Mouse (Mus musculus): ENCODE results near the gene Khsrp. TPM values are rescaled to one million over a fixed set of nuclear protein-coding genes. Genes with fewer than 3 reads are reported as not detected.

Gene Khsrp
- total and polyA plus RNA-seq, 3 experiments: 89.3 to 157 (median 125) TPM

- TF ChIP-seq NELFE (IDR thresholded peaks at IDR 0.05; ENCODE audit: low read depth, low read length): peak; percentile 99
- TF ChIP-seq CTCF (IDR thresholded peaks at IDR 0.05 in 2 of 3, conservative IDR thresholded peaks at IDR 0.05 in 1 of 3; ENCODE audit: control insufficient read depth in 1 of 3, insufficient read depth in 1 of 3, low read depth in 2 of 3, low read length in 3 of 3, poor library complexity in 1 of 3, severe bottlenecking in 1 of 3): no peak
- TF ChIP-seq JUND (IDR thresholded peaks at IDR 0.05; ENCODE audit: low read depth, low read length): no peak
- TF ChIP-seq TAL1 (IDR thresholded peaks at IDR 0.05; ENCODE audit: low read length): no peak
- TF ChIP-seq GABPA (IDR thresholded peaks at IDR 0.05; ENCODE audit: low read depth, low read length): no peak
- TF ChIP-seq MYB (IDR thresholded peaks at IDR 0.05; ENCODE audit: low read depth, low read length): no peak
- TF ChIP-seq POLR2AphosphoS2 (IDR thresholded peaks at IDR 0.05; ENCODE audit: low read length): peak; percentile 98
- TF ChIP-seq ELF1 (IDR thresholded peaks at IDR 0.05; ENCODE audit: low read depth, low read length): peak; percentile 98
- TF ChIP-seq RCOR1 (IDR thresholded peaks at IDR 0.05; ENCODE audit: low read depth, low read length): no peak
- TF ChIP-seq BHLHE40 (IDR thresholded peaks at IDR 0.05; ENCODE audit: borderline replicate concordance, low read depth, low read length): peak; percentile 98
- no peak for TF ChIP-seq CHD1 (IDR thresholded peaks at IDR 0.05; ENCODE audit: low read depth, low read length)
- peak; percentile 100 for TF ChIP-seq USF1 (IDR thresholded peaks at IDR 0.05; ENCODE audit: low read depth, low read length)
- TF ChIP-seq MEF2A (IDR thresholded peaks at IDR 0.05; ENCODE audit: extremely low read depth, insufficient replicate concordance, low read depth, low read length, poor library complexity, severe bottlenecking): no peak
- TF ChIP-seq SIN3A (IDR thresholded peaks at IDR 0.05; ENCODE audit: low read length): peak; percentile 94
- TF ChIP-seq MAX (IDR thresholded peaks at IDR 0.05; ENCODE audit: low read length): peak; percentile 98
- TF ChIP-seq E2F4 (IDR thresholded peaks at IDR 0.05; ENCODE audit: borderline replicate concordance, low read depth, low read length): 0 out of 2 replicates have a peak, but pooled peaks have one; percentile 66
- TF ChIP-seq POLR2AphosphoS5 (IDR thresholded peaks at IDR 0.05; ENCODE audit: borderline replicate concordance, low read depth, low read length): peak; percentile 98
- peak; percentile 78 for TF ChIP-seq KAT2A (conservative IDR thresholded peaks at IDR 0.05; ENCODE audit: low read depth, low read length)
- no peak for TF ChIP-seq MAFK (IDR thresholded peaks at IDR 0.05; ENCODE audit: borderline replicate concordance, low read depth, low read length)
- peak; percentile 98 for TF ChIP-seq ZMIZ1 (IDR thresholded peaks at IDR 0.05; ENCODE audit: low read depth, low read length)
- TF ChIP-seq TBP (IDR thresholded peaks at IDR 0.05; ENCODE audit: low read depth, low read length): peak; percentile 99
- TF ChIP-seq MYC (IDR thresholded peaks at IDR 0.05; ENCODE audit: low read depth, low read length): peak; percentile 79; the same call in 1 of the 2 replicates
- no peak for TF ChIP-seq CHD2 (IDR thresholded peaks at IDR 0.05; ENCODE audit: low read length)
- no peak for TF ChIP-seq UBTF (IDR thresholded peaks at IDR 0.05; ENCODE audit: borderline replicate concordance, insufficient read depth, low read depth, low read length)
- TF ChIP-seq HCFC1 (IDR thresholded peaks at IDR 0.05; ENCODE audit: low read depth, low read length): peak; percentile 96
- peak; percentile 82 for TF ChIP-seq MXI1 (IDR thresholded peaks at IDR 0.05; ENCODE audit: low read depth, low read length)
- no peak for TF ChIP-seq ZNF384 (IDR thresholded peaks at IDR 0.05; ENCODE audit: low read depth, low read length)
- TF ChIP-seq GATA1 (IDR thresholded peaks at IDR 0.05; ENCODE audit: low read depth, low read length): no peak
- peak; percentile 89 to 100 for TF ChIP-seq POLR2A (IDR thresholded peaks at IDR 0.05; ENCODE audit: control insufficient read depth in 1 of 2, insufficient read depth in 1 of 2, low read depth in 1 of 2, low read length in 2 of 2, poor library complexity in 1 of 2)
- TF ChIP-seq USF2 (IDR thresholded peaks at IDR 0.05; ENCODE audit: borderline replicate concordance in 1 of 2, insufficient read depth in 1 of 2, low read depth in 1 of 2, low read length in 2 of 2): peak; percentile 66 to 94; a peak in 3 of 4 replicates
- peak; percentile 92 for TF ChIP-seq NRF1 (IDR thresholded peaks at IDR 0.05; ENCODE audit: insufficient read depth, low read depth, low read length, poor library complexity, severe bottlenecking)
- TF ChIP-seq TCF12 (IDR thresholded peaks at IDR 0.05; ENCODE audit: low read depth, low read length): peak; percentile 82; the same call in 1 of the 2 replicates
- 0 out of 2 replicates have a peak, but pooled peaks have one; percentile 38 for TF ChIP-seq MAZ (IDR thresholded peaks at IDR 0.05; ENCODE audit: low read depth, low read length)
- no peak for TF ChIP-seq ZKSCAN1 (IDR thresholded peaks at IDR 0.05; ENCODE audit: low read depth, low read length)
- peak; percentile 57; the same call in 1 of the 2 replicates for TF ChIP-seq ETS1 (IDR thresholded peaks at IDR 0.05; ENCODE audit: low read depth, low read length)
- Histone ChIP-seq H3K4me1 (ENCODE audit: control insufficient read depth in 1 of 2, insufficient read depth in 2 of 2, low read length in 2 of 2) (peaks cover 6 to 17% of the 10 kb centered on the region in 2 experiments; a peak in 3 of 4 replicates), H3K27me3 (ENCODE audit: control insufficient read depth in 1 of 2, insufficient read depth in 2 of 2, low read length in 2 of 2) (no peaks in the 10 kb centered on the region), H3K79me2 (ENCODE audit: control insufficient read depth, insufficient read depth, low read length, poor library complexity) (peaks cover 20% of the 10 kb centered on the region), H3K4me3 (ENCODE audit: control insufficient read depth in 1 of 2, insufficient read depth in 1 of 2, low read depth in 2 of 2, low read length in 2 of 2) (peak within 1 kb of the TSS; percentile 73 to 87), H3K9ac (ENCODE audit: control insufficient read depth, low read depth, low read length, poor library complexity, severe bottlenecking) (peak within 1 kb of the TSS; percentile 88), H3K9me3 (replicated peaks; ENCODE audit: insufficient read depth, low read length) (no peaks in the 10 kb centered on the region), H3K36me3 (ENCODE audit: control insufficient read depth in 1 of 2, insufficient read depth in 2 of 2, low read length in 2 of 2) (peaks cover 0 to 10% of the 10 kb centered on the region in 2 experiments; a peak in 3 of 4 replicates), H3K27ac (ENCODE audit: control insufficient read depth, low read depth, low read length) (peak within 1 kb of the TSS; percentile 76)
- peak; percentile 98 for DNase-seq (ENCODE audit: low read depth, low spot score)
These were observed 19.8 kb downstream of the Khsrp start, which contains the start of the genes Gtf2f1 and Gm17949 for GRCm38 (mm10) chr17:57011236-57012141. Gene Gtf2f1, minus strand, starts transcription at chr17:57011288. Gene Gm17949, plus strand, starts transcription at chr17:57011469.
